Mouse (Mus musculus) intestine, embryonic 14.5 days (tissue): Measurements from ENCODE around the gene Gm4756. TPM values are rescaled to one million over a fixed set of nuclear protein-coding genes. Genes with fewer than 3 reads are reported as not detected.

ENCODE experiments used
- polyA plus RNA-seq: library from polyadenylated mRNA; unstranded; fragments of >200 nt; fragmentation: Nextera tagmentation; extraction: Ambion mirVana; gene quantifications from 2 replicates; pipeline ENCODE4 v1.2.1, GENCODE M21; 2014

Gm4756 gene
- polyA plus RNA-seq, 1 experiment from 2014 or later = not detected

Other genes starting within 250 kb of the Gm4756 start
- gene Rtn1, start 240.6 kb downstream of the Gm4756 start, polyA plus RNA-seq = 84.3 and 84.9 TPM in 2 replicates
- 0.22 and 0.83 TPM in 2 replicates for gene Lrrc9, start 207.8 kb downstream of the Gm4756 start, polyA plus RNA-seq
- 10.6 TPM in 2 replicates for gene Pcnx4, start 113.3 kb downstream of the Gm4756 start, polyA plus RNA-seq
- 24.7 and 26.3 TPM in 2 replicates for gene Dhrs7, start 15.2 kb upstream of the Gm4756 start, polyA plus RNA-seq
- 65.8 and 83.3 TPM in 2 replicates for gene Ppm1a, start 107.8 kb upstream of the Gm4756 start, polyA plus RNA-seq